Mouse (Mus musculus): ENCODE measurements around the gene Xylb. TPM values are rescaled to one million over a fixed set of nuclear protein-coding genes. Genes with fewer than 3 reads are reported as not detected.

The Xylb gene
- polyA plus RNA-seq, 1 experiment from 2014 or later, result 7.7 TPM

DNA sequence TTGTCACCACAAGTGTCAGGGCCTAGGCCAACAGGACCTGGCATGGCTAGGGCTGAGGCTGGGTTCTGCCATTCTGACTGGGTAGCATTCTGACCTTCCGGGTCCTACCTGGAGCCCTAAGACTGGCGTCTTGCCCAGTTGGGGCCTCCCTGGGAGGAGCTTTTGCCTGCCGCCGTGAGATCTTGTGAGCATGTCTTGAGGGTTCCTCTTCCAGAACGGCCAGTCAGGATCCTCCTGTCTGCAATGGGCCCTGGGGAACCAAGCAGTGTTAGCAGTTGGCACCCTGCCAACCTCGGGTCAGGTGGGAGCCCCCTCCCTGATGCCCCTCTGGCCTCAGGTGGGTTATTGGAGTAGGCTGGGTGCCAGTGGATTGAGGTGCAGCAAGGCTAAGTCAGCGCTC, 69.3 kb downstream of the Xylb start:
- WGBS, result 50% methylated on average over 7 of the region's 7 CpGs
- no peak for ATAC-seq (ENCODE audit: insufficient number of reproducible peaks, low FRiP score, low TSS enrichment, low read depth)
- peaks cover 27% of the 10 kb centered on the region for H3K4me1 ChIP-seq
- H3K4me3 ChIP-seq (replicated peaks), result no peak overlapping the region
- no peaks in the 10 kb centered on the region for H3K27me3 ChIP-seq
- H3K9me3 ChIP-seq (replicated peaks), result no peaks in the 10 kb centered on the region
- H3K27ac ChIP-seq (replicated peaks), result no peak overlapping the region
- no peak overlapping the region for H3K9ac ChIP-seq
- H3K36me3 ChIP-seq, result peaks cover 10% of the 10 kb centered on the region; the same call in 1 of the 2 replicates
- H3K4me2 ChIP-seq (replicated peaks), result no peak overlapping the region

DNA sequence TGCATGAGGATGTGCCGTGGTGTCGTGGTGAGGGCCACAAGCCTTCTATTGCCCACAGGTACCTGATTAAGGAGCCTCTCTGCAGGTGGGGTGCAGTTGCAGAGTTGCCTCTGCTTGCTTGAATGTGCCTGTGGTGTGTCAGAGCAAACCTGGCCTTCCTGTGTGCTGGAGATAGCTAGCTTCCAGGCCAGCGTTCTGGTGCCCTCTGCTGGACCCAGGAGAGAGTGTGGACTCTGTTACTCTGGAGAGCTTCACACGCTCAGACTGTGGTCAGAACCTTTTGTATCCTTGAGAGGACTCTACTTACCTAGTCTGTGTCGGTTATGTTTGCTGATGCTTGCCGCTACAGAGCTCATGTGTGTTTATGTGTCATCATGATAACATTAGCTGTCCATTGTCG, 73.1 kb downstream of the Xylb start:
- ATAC-seq (ENCODE audit: insufficient number of reproducible peaks, low FRiP score, low TSS enrichment, low read depth), result no peak
- Histone ChIP-seq H3K9me3 (replicated peaks) (no peaks in the 10 kb centered on the region), H3K36me3 (peaks cover 38% of the 10 kb centered on the region), H3K4me2 (replicated peaks) (no peak overlapping the region), H3K4me3 (replicated peaks) (no peak overlapping the region), H3K4me1 (peaks cover 15% of the 10 kb centered on the region), H3K9ac (no peak overlapping the region), H3K27me3 (no peaks in the 10 kb centered on the region), H3K27ac (replicated peaks) (no peak overlapping the region)
- WGBS, result 49% methylated on average over 7 of the region's 7 CpGs

DNA sequence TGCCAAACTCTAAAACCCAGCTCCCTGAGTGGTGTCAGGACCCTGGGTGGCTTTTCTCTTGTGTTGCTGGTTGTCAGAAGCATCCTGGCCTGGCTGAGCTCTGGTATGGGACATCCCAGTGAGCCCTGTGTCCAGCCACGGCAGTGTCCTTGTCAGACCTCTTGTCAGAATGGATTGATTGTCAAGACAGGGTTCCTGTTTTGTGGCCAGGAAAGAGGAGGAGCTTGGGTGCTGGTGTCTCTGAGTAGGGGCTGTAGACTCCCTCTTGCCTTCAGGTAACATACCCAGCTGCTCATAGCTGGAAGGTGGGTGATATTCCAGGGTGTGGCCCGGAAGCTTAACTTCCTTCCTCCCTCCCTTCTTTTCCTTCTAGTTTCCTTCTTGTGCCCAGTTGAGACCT, 78.7 kb downstream of the Xylb start:
- ATAC-seq (ENCODE audit: insufficient number of reproducible peaks, low FRiP score, low TSS enrichment, low read depth), result no peak
- Histone ChIP-seq H3K36me3 (peaks cover 42% of the 10 kb centered on the region), H3K4me2 (replicated peaks) (no peak overlapping the region)

GRCm38 (mm10) chr9:119438065-119438464, 80.9 kb downstream of the Xylb start:
- Histone ChIP-seq H3K9ac (no peak overlapping the region), H3K27me3 (no peaks in the 10 kb centered on the region), H3K27ac (replicated peaks) (no peak overlapping the region), H3K36me3 (peaks cover 23% of the 10 kb centered on the region), H3K4me1 (no peaks in the 10 kb centered on the region), H3K9me3 (replicated peaks) (no peaks in the 10 kb centered on the region), H3K4me2 (replicated peaks) (no peak overlapping the region), H3K4me3 (replicated peaks) (no peak overlapping the region)
- WGBS, result 91% methylated on average over 12 of the region's 12 CpGs
- no peak for ATAC-seq (ENCODE audit: insufficient number of reproducible peaks, low FRiP score, low TSS enrichment, low read depth)

More for the DNA sequence above, 78.7 kb downstream of the Xylb start:
- Histone ChIP-seq H3K27me3 (no peaks in the 10 kb centered on the region), H3K9ac (no peak overlapping the region), H3K4me1 (no peaks in the 10 kb centered on the region), H3K27ac (replicated peaks) (no peak overlapping the region), H3K9me3 (replicated peaks) (no peaks in the 10 kb centered on the region), H3K4me3 (replicated peaks) (no peak overlapping the region)
- 90% methylated on average over 2 of the region's 2 CpGs for WGBS

- WGBS, result 87% methylated on average over 9 of the region's 9 CpGs
- Histone ChIP-seq H3K36me3 (peaks cover 20% of the 10 kb centered on the region), H3K4me3 (replicated peaks) (no peak overlapping the region), H3K27ac (replicated peaks) (no peak overlapping the region), H3K4me2 (replicated peaks) (no peak overlapping the region), H3K4me1 (no peaks in the 10 kb centered on the region), H3K27me3 (no peaks in the 10 kb centered on the region), H3K9me3 (replicated peaks) (no peaks in the 10 kb centered on the region), H3K9ac (no peak overlapping the region)
- no peak for ATAC-seq (ENCODE audit: insufficient number of reproducible peaks, low FRiP score, low TSS enrichment, low read depth)
Observed at GRCm38 (mm10) chr9:119438498-119439000, 81.4 kb downstream of the Xylb start.

Other genes starting within 250 kb of the Xylb start
- 2.1 and 3.0 TPM in 2 replicates for gene Acaa1b, start 200.3 kb upstream of the Xylb start, polyA plus RNA-seq (2015; fragmentation: Nextera tagmentation; extraction: Ambion mirVana)
- not detected in 2 replicates for gene Gm47289, start 198.2 kb upstream of the Xylb start, polyA plus RNA-seq (2015; fragmentation: Nextera tagmentation; extraction: Ambion mirVana)
- gene Slc22a13, start 148.3 kb upstream of the Xylb start, polyA plus RNA-seq (2015; fragmentation: Nextera tagmentation; extraction: Ambion mirVana), result not detected in 2 replicates
- gene Oxsr1, start 35.0 kb upstream of the Xylb start, polyA plus RNA-seq (2015; fragmentation: Nextera tagmentation; extraction: Ambion mirVana), result 11.8 and 12.1 TPM in 2 replicates
- 117 and 120 TPM in 2 replicates for gene Acaa1a, start 17.7 kb upstream of the Xylb start, polyA plus RNA-seq (2015; fragmentation: Nextera tagmentation; extraction: Ambion mirVana)
- 32.1 and 33.1 TPM in 2 replicates for gene Myd88, start 16.0 kb upstream of the Xylb start, polyA plus RNA-seq (2015; fragmentation: Nextera tagmentation; extraction: Ambion mirVana)
- gene Slc22a14, start 8.2 kb downstream of the Xylb start, polyA plus RNA-seq (2015; fragmentation: Nextera tagmentation; extraction: Ambion mirVana), result 0.08 TPM in 1 of 2 replicates, not detected in the other
- gene Acvr2b, start 44.7 kb downstream of the Xylb start, polyA plus RNA-seq (2015; fragmentation: Nextera tagmentation; extraction: Ambion mirVana), result 20.8 and 21.4 TPM in 2 replicates
- gene Exog, start 87.6 kb downstream of the Xylb start, polyA plus RNA-seq (2015; fragmentation: Nextera tagmentation; extraction: Ambion mirVana), result 25.6 TPM in 2 replicates
- 0.76 and 0.80 TPM in 2 replicates for gene Scn5a, start 221.6 kb downstream of the Xylb start, polyA plus RNA-seq (2015; fragmentation: Nextera tagmentation; extraction: Ambion mirVana)